Mouse (Mus musculus): ENCODE data around the gene Map3k20. TPM values are rescaled to one million over a fixed set of nuclear protein-coding genes. Genes with fewer than 3 reads are reported as not detected.

Gene Map3k20
- polyA plus RNA-seq, 1 experiment = 13.1 TPM

GRCm38 (mm10) chr2:72269651-72270341 lies 15.6 kb upstream of the Map3k20 start:
- no peak for DNase-seq (ENCODE audit: low read depth, low spot score)
- WGBS = 64% methylated on average over 4 of the region's 4 CpGs

GRCm38 (mm10) chr2:72278247-72278873 lies 7.1 kb upstream of the Map3k20 start:
- WGBS = 67% methylated on average over 4 of the region's 4 CpGs
- no peak for DNase-seq (ENCODE audit: low read depth, low spot score)

GRCm38 (mm10) chr2:72280524-72280923 lies 4.9 kb upstream of the Map3k20 start:
- WGBS = 93% methylated on average over 5 of the region's 5 CpGs

GRCm38 (mm10) chr2:72281971-72282370 lies 3.5 kb upstream of the Map3k20 start:
- DNase-seq (ENCODE audit: low read depth, low spot score) = no peak

More at GRCm38 (mm10) chr2:72280524-72280923, 4.9 kb upstream of the Map3k20 start:
- DNase-seq (ENCODE audit: low read depth, low spot score) = no peak

GRCm38 (mm10) chr2:72282733-72283132 lies 2.7 kb upstream of the Map3k20 start:
- WGBS = 87% methylated on average over 4 of the region's 4 CpGs
- DNase-seq (ENCODE audit: low read depth, low spot score) = no peak

More at GRCm38 (mm10) chr2:72281971-72282370, 3.5 kb upstream of the Map3k20 start:
- WGBS = 89% methylated on average over 14 of the region's 14 CpGs

GRCm38 (mm10) chr2:72284689-72285088 lies 748 bp upstream of the Map3k20 start:
- WGBS = 85% methylated on average over 7 of the region's 7 CpGs
- no peak for DNase-seq (ENCODE audit: low read depth, low spot score)

- WGBS = under 1% methylated on average over 60 of the region's 60 CpGs
- DNase-seq (ENCODE audit: low read depth, low spot score) = peak; percentile 28
These were observed 638 bp downstream of the Map3k20 start for GRCm38 (mm10) chr2:72285888-72286661.

GRCm38 (mm10) chr2:72287142-72287541 lies 1.7 kb downstream of the Map3k20 start:
- DNase-seq (ENCODE audit: low read depth, low spot score) = peak; percentile 66
- WGBS = 11% methylated on average over 4 of the region's 4 CpGs

GRCm38 (mm10) chr2:72288932-72289534 lies 3.6 kb downstream of the Map3k20 start:
- WGBS = 21% methylated on average over 11 of the region's 11 CpGs

GRCm38 (mm10) chr2:72291103-72291502 lies 5.7 kb downstream of the Map3k20 start:
- no peak for DNase-seq (ENCODE audit: low read depth, low spot score)
- 69% methylated on average over 1 of the region's 1 CpGs for WGBS

More at GRCm38 (mm10) chr2:72288932-72289534, 3.6 kb downstream of the Map3k20 start:
- DNase-seq (ENCODE audit: low read depth, low spot score) = no peak

- WGBS = 62% methylated on average over 8 of the region's 8 CpGs
- DNase-seq (ENCODE audit: low read depth, low spot score) = no peak
These were observed 7.1 kb downstream of the Map3k20 start for GRCm38 (mm10) chr2:72292573-72292972.

GRCm38 (mm10) chr2:72294994-72295393 lies 9.6 kb downstream of the Map3k20 start:
- no peak for DNase-seq (ENCODE audit: low read depth, low spot score)
- 89% methylated on average over 6 of the region's 6 CpGs for WGBS

GRCm38 (mm10) chr2:72296984-72297715 lies 11.7 kb downstream of the Map3k20 start:
- DNase-seq (ENCODE audit: low read depth, low spot score) = no peak
- WGBS = 70% methylated on average over 10 of the region's 10 CpGs

GRCm38 (mm10) chr2:72297716-72298082 lies 12.3 kb downstream of the Map3k20 start:
- no peak for DNase-seq (ENCODE audit: low read depth, low spot score)
- 62% methylated on average over 10 of the region's 10 CpGs for WGBS

GRCm38 (mm10) chr2:72298406-72298805 lies 13.0 kb downstream of the Map3k20 start:
- WGBS = 40% methylated on average over 4 of the region's 4 CpGs
- DNase-seq (ENCODE audit: low read depth, low spot score) = no peak

- DNase-seq (ENCODE audit: low read depth, low spot score) = no peak
- WGBS = 65% methylated on average over 9 of the region's 9 CpGs
These were observed 15.9 kb downstream of the Map3k20 start for GRCm38 (mm10) chr2:72301194-72301916.

GRCm38 (mm10) chr2:72305738-72306137 lies 20.3 kb downstream of the Map3k20 start:
- 74% methylated on average over 7 of the region's 7 CpGs for WGBS
- DNase-seq (ENCODE audit: low read depth, low spot score) = no peak

- WGBS = 32% methylated on average over 5 of the region's 5 CpGs
- no peak for DNase-seq (ENCODE audit: low read depth, low spot score)
These were observed 22.9 kb downstream of the Map3k20 start for GRCm38 (mm10) chr2:72308351-72308750.

GRCm38 (mm10) chr2:72308981-72309380 lies 23.5 kb downstream of the Map3k20 start:
- 59% methylated on average over 5 of the region's 5 CpGs for WGBS
- DNase-seq (ENCODE audit: low read depth, low spot score) = no peak

Data from large intestine, adult 2 months (tissue).